Mouse (Mus musculus) bone marrow, adult 2 months (tissue): ENCODE results near the gene Gpr83. TPM values are rescaled to one million over a fixed set of nuclear protein-coding genes. Genes with fewer than 3 reads are reported as not detected.

Experiments used
- H3K27ac ChIP-seq: fragments of 200-500 bp; 2 replicates; pipeline ENCODE4 v1.5.1; 2012; ENCODE audit warnings: low read depth, mild to moderate bottlenecking, control low read depth, inconsistent platforms, low read length; ENCODE audit not compliant: control insufficient read depth, poor library complexity, insufficient read depth
- H3K4me1 ChIP-seq: fragments of 200-500 bp; 2 replicates; pipeline ENCODE4 v1.6.1; 2011; ENCODE audit warnings: low read length; ENCODE audit not compliant: control insufficient read depth, insufficient read depth
- H3K4me3 ChIP-seq: fragments of 200-500 bp; replicated peaks from 2 replicates; pipeline ENCODE3; 2011; ENCODE audit warnings: mild to moderate bottlenecking, low read depth, low read length, control low read depth; ENCODE audit not compliant: control insufficient read depth
- CTCF ChIP-seq: fragments of 200-500 bp; IDR thresholded peaks from 2 replicates; pipeline ENCODE4 v1.5.1; 2011; ENCODE audit warnings: low read length, control low read depth; ENCODE audit not compliant: control insufficient read depth, insufficient read depth
- POLR2A ChIP-seq: fragments of 200-500 bp; IDR thresholded peaks from 2 replicates; pipeline ENCODE4 v1.6.1; 2011; ENCODE audit warnings: low read depth, mild to moderate bottlenecking, control low read depth, low read length, borderline replicate concordance; ENCODE audit not compliant: control insufficient read depth
- WGBS: fragments of 180-500 bp; shearing (Covaris S2); methylation state at CpG from one replicate; pipeline ENCODE4 v1.1.7; 2018; 5-methylcytosine and 5-hydroxymethylcytosine counted together
- polyA plus RNA-seq: library from polyadenylated mRNA; stranded (reverse); fragments of >200 nt; gene quantifications from 2 replicates; pipeline ENCODE4 v1.2.4, GENCODE M21; 2011; ENCODE audit warnings: low replicate concordance; ENCODE audit not compliant: missing spikeins, insufficient read depth, insufficient read length

Gpr83 gene
- polyA plus RNA-seq, 1 experiment, result not detected

DNA sequence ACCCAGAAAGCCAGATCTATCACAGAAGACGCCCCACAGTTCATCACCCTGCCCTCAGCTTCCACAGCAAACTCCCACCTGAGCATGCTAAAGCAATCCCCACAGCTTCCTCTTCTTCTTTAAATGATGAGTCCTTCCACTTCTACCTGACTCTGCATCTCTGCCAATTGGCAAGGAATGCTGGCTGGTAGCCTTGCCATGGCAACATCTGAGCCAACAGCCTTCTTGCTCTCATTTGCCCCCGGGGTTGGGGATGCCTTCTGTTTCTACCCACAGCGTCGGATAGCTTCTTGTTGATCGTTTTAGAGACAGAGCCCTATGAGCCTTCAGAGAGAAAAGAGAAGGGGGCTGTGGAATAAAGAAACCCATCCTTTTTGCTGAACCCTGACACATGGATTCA, 31.9 kb downstream of the Gpr83 start:
- whole genome bisulfite sequencing, result 86% methylated on average over 5 of the region's 5 CpGs
- H3K4me3 ChIP-seq, result no peak overlapping the region
- no peak for TF ChIP-seq POLR2A
- TF ChIP-seq CTCF, result no peak
- no peaks in the 10 kb centered on the region for H3K4me1 ChIP-seq
- H3K27ac ChIP-seq, result no peak overlapping the region

DNA sequence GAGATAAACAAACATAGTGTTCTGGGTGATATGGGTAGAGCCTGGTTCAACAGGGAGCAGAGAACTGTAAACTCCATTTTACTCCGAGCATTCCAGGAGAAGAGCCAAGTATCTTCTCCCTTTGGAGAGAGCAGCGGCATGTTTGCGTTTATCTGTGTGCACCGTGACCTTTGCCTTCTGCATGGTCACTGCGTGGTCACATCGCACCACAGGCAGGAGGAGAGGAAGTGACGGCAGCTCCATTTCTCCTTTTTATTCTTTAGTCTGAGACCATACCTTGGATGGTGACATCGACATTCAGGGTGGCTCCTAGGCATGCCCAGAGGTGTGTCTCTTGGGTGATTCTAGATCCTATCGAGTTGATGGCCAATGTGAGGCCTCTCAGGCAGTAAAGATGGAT, 33.4 kb downstream of the Gpr83 start:
- Histone ChIP-seq H3K4me1 (no peaks in the 10 kb centered on the region), H3K27ac (no peak overlapping the region), H3K4me3 (no peak overlapping the region)
- 44% methylated on average over 9 of the region's 9 CpGs for WGBS
- TF ChIP-seq POLR2A, result no peak
- TF ChIP-seq CTCF, result no peak

DNA sequence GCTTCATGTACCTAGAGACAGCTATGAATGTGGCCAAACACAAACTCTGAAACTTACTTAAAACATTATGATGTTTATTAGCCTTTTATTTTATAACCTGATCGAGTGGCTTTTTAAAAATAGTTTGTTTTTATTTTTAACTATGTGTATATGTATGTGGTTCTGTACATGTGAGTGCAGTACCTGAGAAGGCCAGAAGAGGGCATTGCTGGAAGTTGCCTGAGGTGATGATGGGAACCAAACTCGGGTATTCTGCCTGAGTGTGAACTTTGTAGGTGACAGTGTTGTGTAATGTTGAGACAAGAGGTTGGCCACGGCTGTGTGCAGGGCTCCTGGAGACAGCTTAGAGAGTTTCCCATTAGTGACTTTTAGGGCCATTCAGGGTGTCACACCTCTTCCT, 34.6 kb downstream of the Gpr83 start:
- Histone ChIP-seq H3K4me3 (no peak overlapping the region), H3K4me1 (no peaks in the 10 kb centered on the region), H3K27ac (no peak overlapping the region)
- WGBS, result 76% methylated on average over 3 of the region's 3 CpGs
- TF ChIP-seq POLR2A, result no peak
- no peak for TF ChIP-seq CTCF

DNA sequence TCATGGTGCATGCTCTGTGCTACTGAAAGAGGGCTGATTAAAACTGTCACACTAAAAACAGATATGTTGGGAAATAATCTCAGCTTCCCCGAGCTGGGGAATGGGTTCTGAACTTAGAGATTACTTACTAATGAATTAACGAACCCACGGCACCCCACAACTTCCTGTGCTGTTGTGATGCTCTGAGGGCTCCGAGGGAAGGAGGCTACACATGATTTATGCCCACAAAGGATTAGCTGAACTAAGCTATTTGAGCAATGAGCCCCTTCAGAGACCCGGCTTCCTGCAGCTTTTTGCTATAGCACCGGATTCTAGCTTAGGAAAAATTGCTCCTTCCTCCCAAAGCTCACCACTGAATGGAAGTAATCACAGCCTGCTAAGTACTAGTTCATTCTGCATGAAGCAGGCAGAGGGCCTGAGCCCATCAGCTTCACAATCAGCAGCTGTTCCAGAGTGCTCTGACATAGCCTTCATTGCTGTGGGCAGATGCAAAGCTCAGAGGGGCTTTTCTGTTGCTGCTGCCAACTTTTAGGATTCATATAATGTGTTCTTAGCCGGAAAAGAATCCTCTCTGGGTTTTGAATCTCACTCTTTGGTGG, 35.3 kb downstream of the Gpr83 start:
- Histone ChIP-seq H3K4me3 (no peak overlapping the region), H3K4me1 (no peaks in the 10 kb centered on the region), H3K27ac (no peak overlapping the region)
- 57% methylated on average over 7 of the region's 7 CpGs for WGBS
- no peak for TF ChIP-seq POLR2A
- TF ChIP-seq CTCF, result no peak

DNA sequence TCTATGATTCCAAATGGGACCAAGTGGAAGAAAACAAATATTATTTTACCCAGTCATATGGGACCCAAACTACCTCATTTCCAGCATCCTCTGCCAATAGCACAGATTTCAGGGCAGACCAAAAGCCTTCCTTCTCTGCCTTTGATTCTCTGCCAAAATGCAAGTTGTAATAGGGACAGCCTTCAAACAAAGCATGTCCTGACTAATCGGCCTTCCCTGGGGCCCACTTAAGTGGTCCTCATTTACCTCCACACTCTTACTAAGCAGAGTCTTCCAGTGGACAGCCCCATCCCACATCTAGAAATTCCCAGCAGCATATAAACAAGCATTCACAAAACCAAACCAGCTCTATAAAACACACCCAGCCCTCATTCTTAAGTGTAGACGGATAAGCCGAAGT, 37.1 kb downstream of the Gpr83 start:
- H3K4me3 ChIP-seq, result no peak overlapping the region
- no peak for TF ChIP-seq CTCF
- TF ChIP-seq POLR2A, result no peak
- H3K4me1 ChIP-seq, result no peaks in the 10 kb centered on the region
- WGBS, result 90% methylated on average over 3 of the region's 3 CpGs
- no peak overlapping the region for H3K27ac ChIP-seq

DNA sequence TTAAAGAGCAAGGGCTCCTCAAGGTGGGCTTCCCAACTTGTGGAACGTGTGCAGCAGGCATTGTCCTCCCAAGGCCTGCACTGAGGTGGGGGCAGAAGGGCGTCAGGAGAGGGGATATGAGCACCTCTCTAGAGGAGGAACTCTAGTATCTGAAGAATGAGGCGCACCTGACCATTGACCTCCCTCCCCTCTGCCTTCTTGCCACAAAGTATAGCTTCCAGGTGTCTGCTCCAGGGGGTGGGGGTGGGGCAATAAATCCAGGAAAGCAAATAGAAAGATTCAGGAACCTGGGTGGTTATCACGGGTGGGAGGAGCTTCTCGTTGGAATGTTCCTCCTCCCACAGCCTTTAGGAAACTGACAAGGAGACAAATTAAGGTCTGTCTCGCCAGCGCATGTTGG, 41.7 kb downstream of the Gpr83 start:
- 65% methylated on average over 7 of the region's 7 CpGs for WGBS

DNA sequence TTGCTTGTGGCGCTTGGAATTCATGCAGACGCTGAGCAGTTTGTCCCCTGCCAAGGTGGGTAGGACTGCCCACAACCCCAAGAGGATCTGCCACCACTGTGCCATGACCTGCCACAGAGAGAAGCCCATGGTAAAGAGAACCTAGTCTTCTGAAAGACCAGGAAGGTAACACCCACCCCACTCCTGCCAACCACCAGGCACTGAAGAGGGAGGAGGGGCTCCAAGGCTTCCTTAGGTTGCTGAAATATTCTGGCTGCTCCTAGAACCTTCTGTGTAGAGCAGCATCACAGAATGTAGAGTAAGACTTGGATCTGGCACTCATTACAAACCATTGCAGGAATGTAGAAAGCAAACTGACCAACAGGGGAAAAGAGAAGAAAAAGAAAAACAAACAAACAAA, 42.4 kb downstream of the Gpr83 start:
- TF ChIP-seq CTCF, result no peak
- no peak for TF ChIP-seq POLR2A
- Histone ChIP-seq H3K4me1 (no peaks in the 10 kb centered on the region; the same call in 1 of the 2 replicates), H3K27ac (no peak overlapping the region), H3K4me3 (no peak overlapping the region)
- 90% methylated on average over 2 of the region's 2 CpGs for WGBS

More for the DNA sequence above, 41.7 kb downstream of the Gpr83 start:
- no peaks in the 10 kb centered on the region; the same call in 1 of the 2 replicates for H3K4me1 ChIP-seq
- no peak overlapping the region for H3K27ac ChIP-seq
- TF ChIP-seq POLR2A (no peak), CTCF (no peak)
- H3K4me3 ChIP-seq, result no peak overlapping the region

DNA sequence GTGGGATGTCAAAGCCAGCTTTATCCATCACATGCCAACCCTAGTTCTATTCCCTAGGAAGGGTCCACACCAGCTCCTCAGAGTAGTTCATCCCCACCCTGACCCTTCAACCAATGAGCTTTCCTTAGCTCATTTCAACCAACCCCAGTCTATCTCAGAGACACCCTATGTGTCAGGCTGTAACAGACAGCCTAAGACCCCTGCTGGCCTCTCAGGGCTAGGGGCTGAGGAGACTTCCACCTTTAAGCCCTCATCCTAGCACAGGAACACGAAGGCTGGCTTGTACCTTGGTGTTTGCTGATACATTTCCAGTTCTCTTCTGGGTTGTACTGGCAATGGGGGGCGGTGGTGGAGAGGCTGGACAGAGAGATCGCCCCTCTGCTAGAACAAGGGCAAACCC, 43.0 kb downstream of the Gpr83 start:
- Histone ChIP-seq H3K27ac (no peak overlapping the region), H3K4me1 (no peaks in the 10 kb centered on the region; the same call in 1 of the 2 replicates), H3K4me3 (no peak overlapping the region)
- no peak for TF ChIP-seq CTCF
- WGBS, result 70% methylated on average over 3 of the region's 3 CpGs
